Mouse (Mus musculus): Measurements from ENCODE around the gene Trim80.
A peak's percentile ranks its signal among the peaks of the same experiment; 100 is the strongest.
"Not testable (repeated sequence)": the region's sequence is repeated elsewhere in the genome, so short reads cannot be mapped to it uniquely, and the experiment has no call there.

Trim80 gene

DNA sequence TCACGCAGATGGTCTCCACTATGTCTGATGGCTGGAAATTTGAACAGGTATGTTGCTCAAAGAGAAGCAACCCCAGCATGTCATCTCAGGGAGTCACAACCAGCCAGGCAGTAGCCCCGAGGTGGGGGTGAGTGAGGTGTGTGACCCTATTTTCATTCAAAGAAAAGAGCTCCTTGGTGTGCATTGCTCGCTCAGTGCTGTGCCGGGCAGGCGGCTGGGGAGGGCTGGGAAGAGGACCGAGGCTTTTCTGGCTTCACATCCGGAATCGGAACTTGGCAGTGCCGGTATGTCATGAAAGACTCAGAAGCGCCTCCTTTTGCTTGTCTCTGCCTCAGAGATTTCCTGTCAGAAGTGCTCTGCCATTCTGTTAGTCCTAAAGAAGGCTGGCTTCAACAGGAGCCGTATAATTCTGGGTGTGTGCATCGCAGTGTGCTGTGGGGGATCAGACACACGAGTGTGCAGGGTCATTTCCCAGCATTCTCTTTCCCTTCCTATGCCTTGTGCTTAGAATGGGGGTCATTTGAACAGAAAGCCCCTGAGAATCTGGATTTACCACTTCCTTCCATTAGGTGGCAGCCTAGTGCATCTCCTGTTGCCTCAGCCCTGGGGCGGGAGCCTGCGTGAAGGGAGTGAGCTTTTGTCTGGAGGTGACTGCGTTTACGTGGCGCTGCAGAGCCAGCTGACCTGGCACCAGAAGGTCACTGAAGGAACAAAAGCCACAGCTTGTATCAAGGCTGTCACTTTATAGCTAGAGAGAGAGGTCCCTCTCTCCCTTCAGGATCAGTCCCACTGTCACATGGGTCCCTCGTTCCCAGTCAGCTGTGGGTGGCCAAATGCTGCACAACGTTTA, 12.6 kb upstream of the Trim80 start:
- peak; percentile 80 for DNase-seq (ENCODE audit: extremely low spot score, low spot score)

GRCm38 (mm10) chr11:115429307-115429706, 11.0 kb upstream of the Trim80 start:
- no peak for DNase-seq (ENCODE audit: extremely low spot score, low spot score)

GRCm38 (mm10) chr11:115430561-115430960, 9.8 kb upstream of the Trim80 start:
- no peak for DNase-seq (ENCODE audit: extremely low spot score, low spot score)

DNA sequence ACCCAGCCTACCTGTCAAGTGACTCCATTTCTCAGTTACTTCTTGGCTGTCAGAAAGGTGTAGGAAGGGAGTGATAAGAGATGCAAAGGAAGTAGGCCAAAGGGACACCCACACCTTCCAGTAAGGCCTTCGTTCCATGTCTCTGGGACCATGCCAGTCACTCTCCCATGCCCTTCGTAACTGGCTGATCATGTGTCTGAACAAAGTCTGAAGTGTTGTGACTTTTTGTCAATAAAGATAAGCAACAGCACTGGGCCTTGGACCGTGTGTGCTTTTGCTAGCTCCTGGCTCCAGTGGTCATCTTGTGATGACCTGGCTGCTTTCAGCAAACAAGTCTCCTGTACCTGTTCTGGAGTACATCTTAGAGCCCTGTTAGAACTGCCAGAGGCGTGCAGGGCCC, 7.5 kb upstream of the Trim80 start:
- DNase-seq (ENCODE audit: extremely low spot score, low spot score) = no peak

- no peak for DNase-seq (ENCODE audit: extremely low spot score, low spot score)
Measured at GRCm38 (mm10) chr11:115433342-115433741, 7.0 kb upstream of the Trim80 start.

DNA sequence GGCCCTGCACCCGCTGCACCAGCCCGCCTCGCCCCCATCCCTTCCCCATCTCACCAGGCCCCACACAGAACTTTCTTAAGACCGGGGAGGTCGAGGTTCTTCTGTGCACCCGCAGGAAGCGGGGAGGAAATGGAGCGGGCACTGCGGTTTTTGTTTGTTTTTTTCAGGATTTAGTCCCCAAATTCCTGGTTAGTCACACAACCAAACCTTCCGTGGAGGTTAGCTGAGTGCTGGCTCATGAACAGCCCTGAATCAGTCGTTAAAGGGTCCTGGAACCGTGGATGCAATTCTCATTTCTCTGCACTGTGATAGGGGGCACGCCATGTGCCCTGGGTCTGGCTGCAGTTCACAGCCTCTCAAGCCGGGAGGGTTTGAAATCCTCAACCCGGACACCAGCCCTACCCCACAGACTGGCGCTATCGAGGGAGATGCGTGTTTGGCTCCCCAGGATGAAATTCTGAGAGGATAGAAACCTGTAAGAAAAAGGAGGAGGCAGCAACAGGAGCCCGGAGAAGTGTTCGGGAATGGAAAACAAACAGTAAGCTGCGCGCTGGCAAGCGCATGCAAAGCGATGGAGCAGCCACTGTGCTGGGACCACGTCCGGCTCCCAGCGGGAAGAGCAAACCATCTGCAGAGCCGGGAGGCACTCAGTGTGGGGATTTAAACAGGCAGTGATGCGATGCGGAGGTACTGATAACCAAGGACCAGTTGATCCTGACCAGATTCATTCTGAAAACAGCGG, 4.6 kb upstream of the Trim80 start:
- DNase-seq (ENCODE audit: extremely low spot score, low spot score) = peak; percentile 71

GRCm38 (mm10) chr11:115437571-115438122, 2.7 kb upstream of the Trim80 start:
- no peak for DNase-seq (ENCODE audit: extremely low spot score, low spot score)

DNA sequence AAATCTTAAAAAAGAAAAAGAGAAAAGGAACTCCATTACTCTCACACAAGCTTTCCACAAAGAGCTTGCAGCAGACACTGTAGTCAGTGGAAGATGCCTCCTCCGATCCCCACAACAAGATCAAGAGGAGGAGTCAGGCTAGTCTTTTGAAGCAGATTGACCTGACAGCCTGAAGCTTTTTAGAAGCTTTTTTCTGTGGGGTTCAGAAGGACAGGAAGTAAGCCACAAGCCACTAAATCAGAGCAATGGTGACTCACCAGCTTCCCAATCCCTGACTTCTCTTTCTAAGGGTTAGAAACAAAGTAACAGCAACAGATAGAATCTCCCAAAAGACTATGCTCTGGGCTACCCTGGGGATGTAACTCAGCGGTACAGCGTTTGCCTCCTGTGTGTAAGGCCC, 1.0 kb upstream of the Trim80 start:
- no peak for DNase-seq (ENCODE audit: extremely low spot score, low spot score)

DNA sequence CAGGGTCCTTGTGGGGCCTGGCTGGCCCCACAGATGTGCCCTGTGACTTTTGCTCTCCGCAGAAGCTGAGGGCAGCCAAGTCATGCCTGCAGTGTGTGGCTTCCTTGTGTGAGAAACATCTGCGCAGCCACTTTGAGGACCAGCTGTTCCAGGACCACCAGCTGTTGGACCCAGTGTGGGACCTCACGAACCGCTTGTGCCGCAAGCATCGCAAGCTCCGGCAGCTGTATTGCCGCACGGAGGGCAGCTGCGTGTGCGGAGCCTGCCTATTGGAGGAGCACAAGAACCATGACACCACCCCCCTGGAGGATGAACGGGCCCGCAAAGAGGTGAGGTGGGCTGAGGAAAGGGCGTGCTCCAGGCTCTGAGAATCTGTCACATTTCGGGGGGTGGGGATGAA, 1.1 kb downstream of the Trim80 start:
- no peak for DNase-seq (ENCODE audit: extremely low spot score, low spot score)

DNA sequence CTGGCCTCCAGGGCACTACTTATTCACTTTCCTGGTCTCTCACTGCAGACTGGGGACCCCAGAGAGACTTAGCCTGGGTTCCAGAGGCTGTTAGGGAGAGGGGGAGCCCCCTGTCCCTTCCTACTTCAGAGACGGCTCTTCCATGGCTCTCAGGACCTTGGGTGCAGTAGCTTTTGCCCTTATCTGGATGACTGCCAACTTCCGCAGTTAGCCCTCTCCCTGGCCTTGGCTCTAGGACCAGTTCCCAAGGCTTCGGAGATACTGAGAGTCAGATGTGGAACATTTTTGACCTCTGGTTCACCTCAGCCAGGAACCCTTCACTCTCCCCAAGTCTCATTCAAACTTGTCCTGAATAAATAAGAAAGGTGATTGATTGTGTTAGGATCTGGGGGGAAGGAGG, 6.6 kb downstream of the Trim80 start:
- DNase-seq (ENCODE audit: extremely low spot score, low spot score) = no peak

GRCm38 (mm10) chr11:115447321-115447885, 7.1 kb downstream of the Trim80 start:
- no peak for DNase-seq (ENCODE audit: extremely low spot score, low spot score)

GRCm38 (mm10) chr11:115448075-115448474, 7.7 kb downstream of the Trim80 start:
- DNase-seq (ENCODE audit: extremely low spot score, low spot score) = no peak

DNA sequence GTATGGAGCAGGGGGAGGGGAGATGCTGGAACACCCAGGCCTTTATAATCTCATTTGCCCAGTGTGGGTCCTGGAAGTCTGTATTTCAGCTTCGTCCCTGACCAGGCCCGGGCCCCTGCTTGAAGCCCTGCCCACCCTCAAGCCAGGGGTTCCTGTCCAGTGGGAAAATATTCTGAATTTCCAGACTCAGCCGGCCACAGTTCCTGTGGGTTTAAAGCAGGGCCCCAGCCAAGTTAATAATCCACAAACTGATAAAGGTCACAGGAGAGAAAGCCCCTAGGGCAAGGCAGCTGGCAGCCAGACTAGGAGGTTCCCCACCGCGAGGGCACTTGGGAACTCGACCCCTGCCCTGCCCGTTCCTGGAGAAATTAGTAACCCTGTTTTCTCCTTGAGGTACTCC, 8.7 kb downstream of the Trim80 start:
- DNase-seq (ENCODE audit: extremely low spot score, low spot score) = no peak

GRCm38 (mm10) chr11:115450176-115450575, 9.8 kb downstream of the Trim80 start:
- DNase-seq (ENCODE audit: extremely low spot score, low spot score) = no peak

DNA sequence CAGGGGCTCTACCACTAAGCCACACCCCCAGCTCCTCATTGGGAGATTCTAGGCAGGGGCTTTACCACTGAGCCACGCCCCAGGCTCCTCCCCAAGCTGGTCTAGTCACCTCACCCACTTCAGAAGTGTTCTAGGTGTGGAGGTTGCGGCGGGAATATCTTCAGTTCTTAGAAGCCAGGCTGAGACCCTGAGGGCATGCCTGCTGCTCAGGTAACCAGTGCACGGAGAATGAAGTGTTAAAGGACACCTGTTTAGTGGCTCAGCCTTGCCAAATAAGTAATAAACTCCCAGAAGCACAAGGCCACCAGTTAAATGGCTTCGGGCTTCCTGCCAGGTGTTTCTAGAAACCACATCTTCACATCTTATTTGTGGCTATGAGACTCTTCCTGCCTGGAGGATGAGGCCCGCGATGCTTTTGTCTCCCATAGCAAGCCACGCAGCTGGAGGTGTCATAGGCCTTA, 11.5 kb downstream of the Trim80 start:
- no peak for DNase-seq (ENCODE audit: extremely low spot score, low spot score)

- no peak for DNase-seq (ENCODE audit: extremely low spot score, low spot score)
Measured at GRCm38 (mm10) chr11:115452281-115452860, 12.0 kb downstream of the Trim80 start.

GRCm38 (mm10) chr11:115453306-115453705, 13.0 kb downstream of the Trim80 start:
- no peak for DNase-seq (ENCODE audit: extremely low spot score, low spot score)

DNA sequence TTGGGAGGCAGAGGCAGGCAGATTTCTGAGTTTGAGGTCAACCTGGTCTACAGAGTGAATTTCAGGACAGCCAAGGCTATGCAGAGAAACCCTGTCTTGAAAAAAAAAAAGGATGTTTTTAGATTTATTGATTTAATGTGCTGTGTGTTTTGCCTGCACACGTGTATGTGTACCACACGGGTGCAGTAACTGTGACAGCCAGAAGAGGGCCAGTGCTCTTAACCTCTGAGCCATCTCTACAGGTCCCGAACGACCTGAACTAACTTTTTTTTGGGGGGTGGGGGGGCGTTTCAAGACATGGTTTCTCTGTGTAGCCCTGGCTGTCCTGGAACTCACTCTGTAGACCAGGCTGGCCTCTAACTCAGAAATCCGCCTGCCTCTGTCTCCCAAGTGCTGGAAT, 14.5 kb downstream of the Trim80 start:
- DNase-seq (ENCODE audit: extremely low spot score, low spot score) = not testable (repeated sequence)

- no peak for DNase-seq (ENCODE audit: extremely low spot score, low spot score)
Measured at GRCm38 (mm10) chr11:115455619-115456018, 15.3 kb downstream of the Trim80 start.

GRCm38 (mm10) chr11:115456182-115456581, 15.8 kb downstream of the Trim80 start:
- DNase-seq (ENCODE audit: extremely low spot score, low spot score) = no peak

GRCm38 (mm10) chr11:115457405-115457804, 17.1 kb downstream of the Trim80 start:
- no peak for DNase-seq (ENCODE audit: extremely low spot score, low spot score)

GRCm38 (mm10) chr11:115460976-115461375, 20.6 kb downstream of the Trim80 start:
- DNase-seq (ENCODE audit: extremely low spot score, low spot score) = no peak

Data from neural tube, embryonic 10.5 days (tissue).